Mouse (Mus musculus) neural tube, embryonic 14.5 days (tissue): ENCODE data around the gene Kmo. TPM values are rescaled to one million over a fixed set of nuclear protein-coding genes. Genes with fewer than 3 reads are reported as not detected.

Source experiments
- ATAC-seq: fragments of 200-750 bp; cut with Nextera tagmentation; 2 replicates; pipeline ENCODE4 v1.8.0; 2017; ENCODE audit warnings: low read depth, mild to moderate bottlenecking, moderate TSS enrichment, moderate library complexity
- H3K27ac ChIP-seq: fragments of 300-500 bp; sonication (generic); 2 replicates; pipeline ENCODE4 v1.5.1; 2014; ENCODE audit warnings: low read depth, mild to moderate bottlenecking, control low read depth, low read length, moderate library complexity, mixed read lengths
- H3K27me3 ChIP-seq: fragments of 300-500 bp; sonication (generic); 2 replicates; pipeline ENCODE4 v1.6.1; 2014; ENCODE audit warnings: low read length; ENCODE audit not compliant: control insufficient read depth, insufficient read depth
- H3K36me3 ChIP-seq: fragments of 300-500 bp; sonication (generic); 2 replicates; pipeline ENCODE4 v1.6.1; 2014; ENCODE audit warnings: low read length, mixed read lengths; ENCODE audit not compliant: control insufficient read depth, insufficient read depth
- H3K4me1 ChIP-seq: fragments of 300-500 bp; sonication (generic); 2 replicates; pipeline ENCODE4 v1.6.1; 2014; ENCODE audit warnings: low read length; ENCODE audit not compliant: control insufficient read depth, insufficient read depth
- H3K4me2 ChIP-seq: fragments of 300-500 bp; sonication (generic); 2 replicates; pipeline ENCODE4 v1.6.1; 2014; ENCODE audit warnings: mild to moderate bottlenecking, low read depth, low read length, control low read depth
- H3K4me3 ChIP-seq: fragments of 300-500 bp; sonication (generic); 2 replicates; pipeline ENCODE4 v1.5.1; 2014; ENCODE audit warnings: low read depth, low read length, control low read depth, mixed read lengths
- H3K9ac ChIP-seq: fragments of 300-500 bp; sonication (generic); replicated peaks from 2 replicates; pipeline ENCODE4 v1.6.1; 2014; ENCODE audit warnings: low read depth, mild to moderate bottlenecking, control low read depth, low read length, mixed read lengths
- H3K9me3 ChIP-seq: fragments of 300-500 bp; sonication (generic); 2 replicates; pipeline ENCODE4 v1.6.1; 2016; ENCODE audit warnings: low read length; ENCODE audit not compliant: control insufficient read depth
- WGBS: fragments of 180-500 bp; shearing (Covaris S2); extraction: QIAGEN DNeasy Blood & Tissue Kit; methylation state at CpG from one replicate; pipeline ENCODE4 v1.1.7; 2014; 5-methylcytosine and 5-hydroxymethylcytosine counted together
- polyA plus RNA-seq: library from polyadenylated mRNA; unstranded; fragments of >200 nt; fragmentation: Nextera tagmentation; extraction: Ambion mirVana; gene quantifications from 2 replicates; pipeline ENCODE4 v1.2.1, GENCODE M21; 2014

The Kmo gene
- polyA plus RNA-seq, 1 experiment from 2014 or later = not detected

- H3K9ac ChIP-seq = no peak overlapping the region
- no peak overlapping the region for H3K4me3 ChIP-seq
- no peaks in the 10 kb centered on the region for H3K4me1 ChIP-seq
- H3K9me3 ChIP-seq = no peaks in the 10 kb centered on the region
- WGBS = 91% methylated on average over 11 of the region's 11 CpGs
- no peak overlapping the region for H3K4me2 ChIP-seq
- H3K27me3 ChIP-seq = no peaks in the 10 kb centered on the region
- no peak for ATAC-seq
- no peak overlapping the region for H3K27ac ChIP-seq
- peaks cover 19% of the 10 kb centered on the region for H3K36me3 ChIP-seq
These were observed 17.9 kb upstream of the Kmo start for GRCm38 (mm10) chr1:175602231-175602630.

GRCm38 (mm10) chr1:175603390-175603789 is 16.8 kb upstream of the Kmo start:
- no peak overlapping the region for H3K4me3 ChIP-seq
- peaks cover 26% of the 10 kb centered on the region for H3K36me3 ChIP-seq
- H3K4me2 ChIP-seq = no peak overlapping the region
- 68% methylated on average over 6 of the region's 6 CpGs for WGBS
- H3K27me3 ChIP-seq = no peaks in the 10 kb centered on the region
- no peak overlapping the region for H3K9ac ChIP-seq
- H3K9me3 ChIP-seq = no peaks in the 10 kb centered on the region
- ATAC-seq = peak; percentile 49; the same call in 1 of the 2 replicates
- no peaks in the 10 kb centered on the region for H3K4me1 ChIP-seq
- H3K27ac ChIP-seq = no peak overlapping the region

GRCm38 (mm10) chr1:175607308-175607707 is 12.9 kb upstream of the Kmo start:
- no peak overlapping the region for H3K9ac ChIP-seq
- no peak overlapping the region for H3K4me3 ChIP-seq
- no peak overlapping the region for H3K27ac ChIP-seq
- WGBS = 92% methylated on average over 6 of the region's 6 CpGs
- no peaks in the 10 kb centered on the region for H3K9me3 ChIP-seq
- H3K36me3 ChIP-seq = peaks cover 43% of the 10 kb centered on the region
- no peak overlapping the region for H3K4me2 ChIP-seq
- H3K4me1 ChIP-seq = no peaks in the 10 kb centered on the region
- no peaks in the 10 kb centered on the region for H3K27me3 ChIP-seq
- ATAC-seq = no peak

GRCm38 (mm10) chr1:175607838-175608585 is 12.2 kb upstream of the Kmo start:
- Histone ChIP-seq H3K9me3 (no peaks in the 10 kb centered on the region), H3K27ac (no peak overlapping the region), H3K4me2 (no peak overlapping the region), H3K4me3 (no peak overlapping the region), H3K4me1 (no peaks in the 10 kb centered on the region), H3K27me3 (no peaks in the 10 kb centered on the region), H3K36me3 (peaks cover 40% of the 10 kb centered on the region), H3K9ac (no peak overlapping the region)
- no peak for ATAC-seq
- 92% methylated on average over 18 of the region's 18 CpGs for WGBS

- peaks cover 42% of the 10 kb centered on the region for H3K36me3 ChIP-seq
- H3K4me1 ChIP-seq = no peaks in the 10 kb centered on the region
- 96% methylated on average over 3 of the region's 3 CpGs for WGBS
These were observed 11.5 kb upstream of the Kmo start for GRCm38 (mm10) chr1:175608708-175609107.

GRCm38 (mm10) chr1:175614992-175615391 is 5.2 kb upstream of the Kmo start:
- H3K9ac ChIP-seq = no peak overlapping the region
- H3K9me3 ChIP-seq = no peaks in the 10 kb centered on the region
- 92% methylated on average over 9 of the region's 9 CpGs for WGBS
- no peak for ATAC-seq
- H3K27me3 ChIP-seq = no peaks in the 10 kb centered on the region
- no peak overlapping the region for H3K27ac ChIP-seq
- H3K36me3 ChIP-seq = peaks cover 25% of the 10 kb centered on the region
- H3K4me1 ChIP-seq = no peaks in the 10 kb centered on the region
- H3K4me2 ChIP-seq = no peak overlapping the region
- H3K4me3 ChIP-seq = no peak overlapping the region

More at GRCm38 (mm10) chr1:175608708-175609107, 11.5 kb upstream of the Kmo start:
- Histone ChIP-seq H3K27ac (no peak overlapping the region), H3K9me3 (no peaks in the 10 kb centered on the region), H3K27me3 (no peaks in the 10 kb centered on the region), H3K4me3 (no peak overlapping the region), H3K9ac (no peak overlapping the region), H3K4me2 (no peak overlapping the region)
- ATAC-seq = no peak

- no peaks in the 10 kb centered on the region for H3K36me3 ChIP-seq
- no peak for ATAC-seq
- 87% methylated on average over 6 of the region's 6 CpGs for WGBS
These were observed 3.5 kb downstream of the Kmo start for GRCm38 (mm10) chr1:175623656-175624055.

GRCm38 (mm10) chr1:175625257-175625879 is 5.2 kb downstream of the Kmo start, which contains the start of gene Fh1:
Gene Fh1 (minus strand): TSS chr1:175625635.
- WGBS = under 1% methylated on average over 58 of the region's 58 CpGs
- Histone ChIP-seq H3K4me3 (peak within 1 kb of the TSS; percentile 82), H3K4me1 (peaks cover 10% of the 10 kb centered on the region; the same call in 1 of the 2 replicates), H3K27me3 (no peaks in the 10 kb centered on the region), H3K27ac (peak within 1 kb of the TSS; percentile 78), H3K9me3 (no peaks in the 10 kb centered on the region), H3K36me3 (no peaks in the 10 kb centered on the region), H3K4me2 (peak within 1 kb of the TSS; percentile 75), H3K9ac (peak within 1 kb of the TSS; percentile 94)
- ATAC-seq = peak; percentile 100

More at GRCm38 (mm10) chr1:175623656-175624055, 3.5 kb downstream of the Kmo start:
- Histone ChIP-seq H3K4me3 (no peak overlapping the region), H3K9me3 (no peaks in the 10 kb centered on the region), H3K4me1 (peaks cover 10% of the 10 kb centered on the region; the same call in 1 of the 2 replicates), H3K27me3 (no peaks in the 10 kb centered on the region), H3K4me2 (no peak overlapping the region), H3K27ac (no peak overlapping the region), H3K9ac (no peak overlapping the region)
